16 mouse cellular contexts compared by ENCODE assay signal in the genomic region with DNA sequence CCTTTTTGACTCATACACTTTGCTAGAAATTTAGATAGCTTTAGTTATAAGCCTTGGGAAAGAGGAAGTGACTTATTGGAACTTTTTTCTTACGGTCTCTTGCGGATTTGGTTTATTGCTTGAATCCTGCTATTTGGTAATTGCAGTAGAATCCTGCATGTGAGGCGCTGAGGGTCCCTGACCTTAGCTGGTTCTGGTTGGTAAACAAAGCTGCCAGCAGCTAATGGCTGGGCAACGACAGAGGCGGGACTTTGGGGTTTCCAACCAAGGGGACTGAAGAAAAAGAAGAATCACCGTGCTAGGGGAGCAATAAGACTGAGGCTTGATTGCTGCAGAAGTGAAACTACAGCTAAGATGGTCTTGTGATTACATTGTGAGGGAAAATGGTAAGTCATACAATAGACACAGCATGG.
DNase-seq lines count a peak whose midpoint lies in the region; ATAC-seq and TF ChIP-seq lines count a peak whose summit lies in the region.
"Had no signal": no experiment of that assay in that cellular context is flagged by ENCODE, and none has a peak within 500 bp of the region (broad histone marks: within the 10 kb centered on the region; RNA-seq: fewer than 3 reads in every experiment).

No protein-coding gene starts in this region.

- H3K4me3 ChIP-seq in liver, embryonic 15.5 days (replicated peaks): no peak overlapping the region
- no peak overlapping the region for H3K4me3 ChIP-seq in liver, embryonic 12.5 days
- peak overlapping the region in 1 of 2 experiments; percentile 31; a peak in 2 of 4 replicates for H3K4me3 ChIP-seq in MEL (ENCODE audit: control insufficient read depth in 1 of 2, insufficient read depth in 1 of 2, low read depth in 2 of 2, low read length in 2 of 2)
- no peak overlapping the region for H3K4me3 ChIP-seq in intestine, embryonic 14.5 days (ENCODE audit: low read depth, low read length)
- no peak overlapping the region for H3K4me3 ChIP-seq in cerebellum, adult 2 months (replicated peaks; ENCODE audit: insufficient read depth, low read depth, low read length)
- H3K4me3 ChIP-seq: forebrain, embryonic 10.5 days; heart, embryonic 13.5 days had no signal

- H3K4me2 ChIP-seq in liver, embryonic 15.5 days: peak overlapping the region; percentile 23; the same call in 1 of the 2 replicates
- no peak overlapping the region for H3K4me2 ChIP-seq in liver, embryonic 12.5 days
- H3K4me2 ChIP-seq in intestine, embryonic 14.5 days (ENCODE audit: low read length): peak overlapping the region; percentile 14; the same call in 1 of the 2 replicates
- H3K4me2 ChIP-seq: heart, embryonic 13.5 days had no signal

- no peak overlapping the region for H3K27ac ChIP-seq in liver, embryonic 15.5 days (replicated peaks)
- no peak overlapping the region for H3K27ac ChIP-seq in liver, embryonic 12.5 days
- H3K27ac ChIP-seq in MEL (ENCODE audit: control insufficient read depth, low read depth, low read length): no peak overlapping the region
- no peak overlapping the region for H3K27ac ChIP-seq in intestine, embryonic 14.5 days (ENCODE audit: low read depth)
- no peak overlapping the region for H3K27ac ChIP-seq in cerebellum, adult 2 months (ENCODE audit: insufficient read depth, low read length)
- H3K27ac ChIP-seq: forebrain, embryonic 10.5 days; heart, embryonic 13.5 days; liver, embryonic 14.5 days had no signal

- WGBS in liver, embryonic 15.5 days (ENCODE audit: insufficient replicate concordance): 18% methylated on average over 6 of the region's 6 CpGs
- WGBS in liver, embryonic 12.5 days (ENCODE audit: insufficient replicate concordance): 40% methylated on average over 6 of the region's 6 CpGs
- 30% methylated on average over 6 of the region's 6 CpGs for WGBS in intestine, embryonic 14.5 days
- 80% methylated on average over 6 of the region's 6 CpGs for WGBS in cerebellum, adult 2 months

- no peaks in the 10 kb centered on the region for H3K79me2 ChIP-seq in MEL (ENCODE audit: control insufficient read depth, insufficient read depth, low read length, poor library complexity)

- H3K9me3 ChIP-seq in liver, embryonic 15.5 days (replicated peaks): no peaks in the 10 kb centered on the region
- H3K9me3 ChIP-seq in liver, embryonic 12.5 days (replicated peaks): no peaks in the 10 kb centered on the region
- no peaks in the 10 kb centered on the region for H3K9me3 ChIP-seq in MEL (replicated peaks; ENCODE audit: insufficient read depth, low read length)
- H3K9me3 ChIP-seq in intestine, embryonic 14.5 days (ENCODE audit: control insufficient read depth, low read length): no peaks in the 10 kb centered on the region
- H3K9me3 ChIP-seq: forebrain, embryonic 10.5 days; heart, embryonic 13.5 days had no signal

- no peak for TF ChIP-seq CTCF in MEL (IDR thresholded peaks at IDR 0.05 in 2 of 3, conservative IDR thresholded peaks at IDR 0.05 in 1 of 3; ENCODE audit: control insufficient read depth in 1 of 3, insufficient read depth in 1 of 3, low read depth in 2 of 3, low read length in 3 of 3, poor library complexity in 1 of 3, severe bottlenecking in 1 of 3)
- no peak for TF ChIP-seq CTCF in cerebellum, adult 2 months (IDR thresholded peaks at IDR 0.05; ENCODE audit: borderline replicate concordance, insufficient read depth, low read depth, low read length)

- TF ChIP-seq POLR2A in MEL (IDR thresholded peaks at IDR 0.05; ENCODE audit: control insufficient read depth in 1 of 2, insufficient read depth in 1 of 2, low read depth in 1 of 2, low read length in 2 of 2, poor library complexity in 1 of 2): no peak
- no peak for TF ChIP-seq POLR2A in cerebellum, adult 2 months (IDR thresholded peaks at IDR 0.05; ENCODE audit: borderline replicate concordance, insufficient read depth, low read length)

- TF ChIP-seq EP300 in MEL (IDR thresholded peaks at IDR 0.05; ENCODE audit: low read depth in 1 of 2, low read length in 2 of 2): no peak

- H3K27me3 ChIP-seq in liver, embryonic 15.5 days: no peaks in the 10 kb centered on the region
- no peaks in the 10 kb centered on the region for H3K27me3 ChIP-seq in liver, embryonic 12.5 days (replicated peaks)
- no peaks in the 10 kb centered on the region for H3K27me3 ChIP-seq in MEL (ENCODE audit: control insufficient read depth in 1 of 2, insufficient read depth in 2 of 2, low read length in 2 of 2)
- H3K27me3 ChIP-seq in intestine, embryonic 14.5 days (replicated peaks; ENCODE audit: control insufficient read depth, insufficient read depth, low read length): no peaks in the 10 kb centered on the region
- H3K27me3 ChIP-seq in cerebellum, adult 2 months (ENCODE audit: control insufficient read depth, insufficient read depth, low read length): no peaks in the 10 kb centered on the region
- H3K27me3 ChIP-seq: CH12.LX; heart, embryonic 13.5 days had no signal

- no peak for TF ChIP-seq RAD21 in MEL (IDR thresholded peaks at IDR 0.05; ENCODE audit: low read depth, low read length)

- H3K36me3 ChIP-seq in liver, embryonic 15.5 days (replicated peaks): no peaks in the 10 kb centered on the region
- no peaks in the 10 kb centered on the region for H3K36me3 ChIP-seq in liver, embryonic 12.5 days
- no peaks in the 10 kb centered on the region for H3K36me3 ChIP-seq in MEL (ENCODE audit: control insufficient read depth in 1 of 2, insufficient read depth in 2 of 2, low read length in 2 of 2)
- H3K36me3 ChIP-seq in intestine, embryonic 14.5 days (ENCODE audit: control insufficient read depth, insufficient read depth, low read length): no peaks in the 10 kb centered on the region
- H3K36me3 ChIP-seq: forebrain, embryonic 10.5 days; heart, embryonic 13.5 days had no signal

- DNase-seq in MEL (ENCODE audit: low read depth, low spot score): peak; percentile 36
- DNase-seq in intestine, embryonic 14.5 days (ENCODE audit: low spot score): no peak
- no peak for DNase-seq in kidney, adult 8-10 months
- DNase-seq in cerebellum, adult 2 months: no peak
- DNase-seq: adrenal gland, postnatal 25 days; gastrocnemius, postnatal 25 days; heart, postnatal 4 days; kidney, postnatal 14 days had no signal

- H3K9ac ChIP-seq in liver, embryonic 15.5 days: no peak overlapping the region
- no peak overlapping the region for H3K9ac ChIP-seq in liver, embryonic 12.5 days
- no peak overlapping the region for H3K9ac ChIP-seq in MEL (ENCODE audit: control insufficient read depth, low read depth, low read length, poor library complexity, severe bottlenecking)
- H3K9ac ChIP-seq in intestine, embryonic 14.5 days (ENCODE audit: low read length): no peak overlapping the region
- H3K9ac ChIP-seq: heart, embryonic 13.5 days; liver, embryonic 14.5 days had no signal

- no peak for ATAC-seq in liver, embryonic 15.5 days (ENCODE audit: insufficient read depth)
- ATAC-seq in liver, embryonic 12.5 days: no peak
- no peak for ATAC-seq in intestine, embryonic 14.5 days (replicated peaks; ENCODE audit: low FRiP score, low TSS enrichment, low read depth)
- ATAC-seq in monocyte, adult 5-6 weeks (replicated peaks; ENCODE audit: insufficient number of reproducible peaks, low FRiP score, low TSS enrichment, poor library complexity, severe bottlenecking): peak; percentile 50; the same call in 1 of the 2 replicates
- ATAC-seq: midbrain, embryonic 16.5 days had no signal

- no peaks in the 10 kb centered on the region for H3K4me1 ChIP-seq in liver, embryonic 15.5 days (replicated peaks)
- no peaks in the 10 kb centered on the region for H3K4me1 ChIP-seq in liver, embryonic 12.5 days
- peaks cover 0 to 4% of the 10 kb centered on the region in 2 experiments; a peak in 1 of 4 replicates for H3K4me1 ChIP-seq in MEL (ENCODE audit: control insufficient read depth in 1 of 2, insufficient read depth in 2 of 2, low read length in 2 of 2)
- H3K4me1 ChIP-seq in intestine, embryonic 14.5 days (replicated peaks; ENCODE audit: control insufficient read depth, insufficient read depth, low read length): 0 out of 2 replicates have a peak, but pooled peaks cover 3% of the 10 kb centered on the region
- H3K4me1 ChIP-seq in cerebellum, adult 2 months (ENCODE audit: control insufficient read depth, insufficient read depth, low read length): no peaks in the 10 kb centered on the region
- H3K4me1 ChIP-seq: forebrain, embryonic 10.5 days had no signal

TF ChIP-seq in MEL, 35 proteins besides CTCF, POLR2A, EP300 and RAD21:
- TF ChIP-seq BHLHE40 (IDR thresholded peaks at IDR 0.05; ENCODE audit: borderline replicate concordance, low read depth, low read length) (no peak), USF1 (IDR thresholded peaks at IDR 0.05; ENCODE audit: low read depth, low read length) (no peak), GABPA (IDR thresholded peaks at IDR 0.05; ENCODE audit: low read depth, low read length) (no peak), ZC3H11A (IDR thresholded peaks at IDR 0.05; ENCODE audit: low read depth, low read length) (no peak), RCOR1 (IDR thresholded peaks at IDR 0.05; ENCODE audit: low read depth, low read length) (no peak), CHD2 (IDR thresholded peaks at IDR 0.05; ENCODE audit: low read length) (no peak), MYC (IDR thresholded peaks at IDR 0.05; ENCODE audit: low read depth, low read length) (no peak), MXI1 (IDR thresholded peaks at IDR 0.05; ENCODE audit: low read depth, low read length) (no peak), MAFK (IDR thresholded peaks at IDR 0.05; ENCODE audit: borderline replicate concordance, low read depth, low read length) (no peak), ELF1 (IDR thresholded peaks at IDR 0.05; ENCODE audit: low read depth, low read length) (no peak), ZKSCAN1 (IDR thresholded peaks at IDR 0.05; ENCODE audit: low read depth, low read length) (no peak), KAT2A (conservative IDR thresholded peaks at IDR 0.05; ENCODE audit: low read depth, low read length) (no peak), TAL1 (IDR thresholded peaks at IDR 0.05; ENCODE audit: low read length) (no peak), UBTF (IDR thresholded peaks at IDR 0.05; ENCODE audit: borderline replicate concordance, insufficient read depth, low read depth, low read length) (no peak), NELFE (IDR thresholded peaks at IDR 0.05; ENCODE audit: low read depth, low read length) (no peak), ETS1 (IDR thresholded peaks at IDR 0.05; ENCODE audit: low read depth, low read length) (no peak), E2F4 (IDR thresholded peaks at IDR 0.05; ENCODE audit: borderline replicate concordance, low read depth, low read length) (no peak), USF2 (IDR thresholded peaks at IDR 0.05; ENCODE audit: borderline replicate concordance in 1 of 2, insufficient read depth in 1 of 2, low read depth in 1 of 2, low read length in 2 of 2) (no peak), HCFC1 (IDR thresholded peaks at IDR 0.05; ENCODE audit: low read depth, low read length) (no peak)
